Mouse (Mus musculus) hematopoietic stem cell, adult 5-6 weeks (primary cell): ENCODE measurements around the gene Cenpx. TPM values are rescaled to one million over a fixed set of nuclear protein-coding genes. Genes with fewer than 3 reads are reported as not detected.

Experiments
- ATAC-seq, 2 experiments: fragments of 125-278 bp in 1 of 2; replicated peaks in 1 of 2; 2 replicates each; pipeline ENCODE4 v1.8.0; 2016 to 2017; ENCODE audit warnings: inconsistent platforms in 2 of 2, mild to moderate bottlenecking in 2 of 2, moderate number of reproducible peaks in 2 of 2, low read depth in 1 of 2, moderate TSS enrichment in 1 of 2; ENCODE audit not compliant: low FRiP score in 2 of 2, poor library complexity in 2 of 2, severe bottlenecking in 2 of 2, insufficient read depth in 1 of 2, low TSS enrichment in 1 of 2
- total RNA-seq: library from RNA; stranded (forward); fragments of 172-1452, 232-1000 nt; gene quantifications from 2 replicates; pipeline ENCODE4 v1.2.3, GENCODE M21; 2017

Cenpx gene
- total RNA-seq, 1 experiment from 2014 or later = 58.2 TPM

DNA sequence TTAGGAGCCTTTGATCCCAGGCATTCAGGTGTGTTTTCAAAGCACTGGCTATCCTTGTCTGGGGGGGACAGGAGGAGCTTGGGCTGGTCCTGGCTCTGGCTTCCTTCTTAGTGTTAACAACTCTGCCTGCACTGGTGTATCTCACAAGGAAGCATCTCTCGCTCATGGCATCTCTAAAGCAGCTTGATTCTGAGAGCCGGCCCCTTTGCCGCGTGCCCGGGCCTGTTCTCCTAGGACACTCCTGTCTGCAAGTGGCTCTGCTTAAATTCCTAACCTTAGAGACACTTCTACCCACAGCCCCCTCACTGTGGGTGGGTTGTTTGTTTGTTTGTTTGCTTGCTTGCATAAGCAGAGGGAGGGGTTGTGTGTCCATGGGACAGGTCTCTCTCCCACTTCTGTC is 5.6 kb downstream of the Cenpx start:
- ATAC-seq = no peak

DNA sequence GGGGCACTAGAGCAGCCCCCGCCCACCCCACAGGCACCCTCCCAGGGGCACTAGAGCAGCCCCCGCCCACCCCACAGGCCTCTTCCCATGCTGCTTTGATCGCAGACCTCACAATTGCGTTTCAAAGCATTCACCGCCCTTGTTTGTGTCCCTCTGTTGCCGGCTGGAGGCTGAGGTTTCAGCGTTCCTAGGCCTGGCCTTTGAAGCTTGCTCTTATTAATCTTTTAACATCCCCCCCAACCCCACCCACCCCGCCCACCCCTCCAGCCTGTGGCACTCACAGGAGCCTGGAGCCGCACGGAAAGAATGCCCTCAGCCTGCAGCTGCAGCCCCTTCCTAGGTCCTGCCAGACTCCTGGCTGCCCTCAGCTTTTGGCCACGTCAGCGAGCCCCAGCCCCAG is 6.3 kb downstream of the Cenpx start:
- ATAC-seq = no peak

DNA sequence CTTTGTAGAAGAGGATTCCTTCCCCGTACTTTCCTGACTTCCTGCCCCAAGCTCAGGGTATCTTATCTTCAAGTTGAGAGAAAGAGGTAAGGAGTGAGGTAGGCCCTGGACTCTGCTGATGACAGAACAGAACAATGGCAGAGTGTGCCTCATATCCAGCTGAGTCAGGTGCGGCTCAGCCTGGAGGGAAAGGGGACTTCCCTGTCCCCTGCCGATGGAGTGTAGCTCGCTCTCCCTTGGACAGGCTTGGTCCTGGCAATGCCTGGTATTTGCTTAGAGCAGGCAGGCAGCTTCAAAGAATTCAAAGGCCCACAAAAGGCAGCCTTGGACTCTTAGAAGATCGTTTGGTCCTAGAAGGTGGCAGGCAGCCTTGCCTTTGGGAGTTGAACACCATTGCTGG is 7.4 kb downstream of the Cenpx start:
- no peak for ATAC-seq

DNA sequence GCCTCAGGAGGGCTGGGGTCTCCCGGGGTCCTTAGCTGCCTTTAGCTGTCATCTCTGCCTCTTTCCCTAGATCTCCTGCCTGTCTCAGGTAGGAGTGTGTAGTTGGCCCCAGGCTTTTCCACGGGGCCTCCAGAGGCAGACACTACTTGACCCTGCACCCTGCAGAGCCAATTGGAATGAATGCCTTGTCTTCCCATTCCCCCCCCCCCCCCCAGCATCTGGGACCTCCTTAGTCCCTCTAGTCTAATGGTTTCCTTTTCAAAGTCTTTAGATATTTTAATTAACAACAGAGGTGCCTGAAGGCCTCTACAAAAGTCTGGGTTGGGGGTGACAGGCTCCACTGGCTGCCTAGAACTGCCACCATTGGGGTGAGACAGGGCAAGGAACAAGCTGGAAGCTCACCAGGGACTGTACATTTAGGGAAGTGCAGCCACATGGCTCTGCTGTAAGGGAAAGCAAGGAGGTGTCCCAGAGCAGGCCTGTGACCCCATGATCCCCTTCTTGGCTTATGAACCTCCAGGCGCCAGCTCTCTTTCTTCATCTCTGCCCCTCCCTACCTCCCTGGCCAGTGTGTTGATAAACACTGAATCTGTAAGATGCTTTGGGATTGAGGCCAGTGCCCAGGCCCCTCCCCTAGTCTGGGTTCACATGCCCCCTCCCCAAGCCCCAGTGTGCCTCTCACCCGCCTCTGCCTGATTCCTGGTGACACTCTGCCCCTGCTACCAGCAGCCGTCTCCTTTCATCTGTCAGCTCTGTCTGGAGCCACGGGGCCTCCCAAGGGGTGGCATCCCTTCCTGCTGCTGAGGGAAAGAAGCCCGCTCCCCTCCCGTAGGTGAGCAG is 8.8 kb downstream of the Cenpx start:
- ATAC-seq = no peak

DNA sequence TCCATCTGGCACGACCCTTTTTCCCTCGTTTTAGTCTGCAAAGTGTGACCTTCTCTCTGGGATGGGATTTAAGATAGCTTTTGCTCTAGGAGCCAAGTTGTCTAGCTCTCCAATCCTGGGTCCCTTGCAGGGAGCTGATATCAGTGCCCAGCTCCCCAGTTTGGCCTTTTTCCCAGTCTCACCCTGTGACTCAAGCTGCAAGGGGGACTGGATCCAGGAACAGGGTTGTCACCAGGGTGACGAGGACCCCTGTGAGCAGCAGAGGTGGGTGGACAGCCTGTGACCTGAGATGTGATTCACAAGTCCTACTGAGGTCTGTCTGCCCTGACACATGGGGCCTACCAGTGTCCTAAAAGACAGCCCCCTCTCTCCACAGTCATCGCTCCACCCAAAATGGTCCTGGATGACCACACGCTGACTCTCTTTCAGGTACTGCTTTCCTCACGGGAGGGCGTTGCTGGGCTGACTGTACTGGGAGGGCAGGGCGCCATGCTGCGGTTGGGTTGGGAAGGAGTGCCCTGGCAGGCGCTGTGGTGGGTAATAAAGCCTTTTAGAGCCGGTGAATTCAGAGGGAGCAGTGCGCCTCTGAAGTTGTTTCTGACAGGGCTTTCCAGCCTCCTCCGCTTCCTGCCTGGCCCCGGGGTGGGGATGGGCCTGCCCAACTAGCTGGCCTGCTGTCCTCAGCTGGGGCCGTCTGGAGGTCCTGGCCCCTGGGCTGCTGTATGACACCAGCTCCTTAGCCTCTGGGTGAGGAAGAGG is 9.7 kb downstream of the Cenpx start:
- ATAC-seq = no peak

DNA sequence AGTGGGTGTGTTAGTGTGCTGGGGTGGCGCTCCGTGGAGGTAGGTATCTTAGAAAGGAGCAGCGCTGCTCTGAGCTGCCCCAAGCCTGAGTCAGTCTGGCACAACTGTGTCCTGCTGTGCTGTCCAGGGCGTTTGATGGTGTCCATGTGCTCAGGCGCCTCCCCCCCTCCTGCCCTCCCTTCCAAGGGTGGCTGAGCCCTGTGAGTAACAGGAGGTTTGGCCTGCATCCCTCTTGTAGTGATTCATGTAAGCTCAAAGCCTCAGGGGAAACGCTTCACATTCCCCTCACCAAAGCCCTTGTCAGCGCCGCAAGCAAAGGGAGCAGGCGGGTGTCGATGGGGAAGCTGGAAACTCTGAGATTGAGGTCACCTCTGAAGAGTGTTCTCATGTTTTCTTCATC is 15.8 kb downstream of the Cenpx start:
- ATAC-seq = no peak

DNA sequence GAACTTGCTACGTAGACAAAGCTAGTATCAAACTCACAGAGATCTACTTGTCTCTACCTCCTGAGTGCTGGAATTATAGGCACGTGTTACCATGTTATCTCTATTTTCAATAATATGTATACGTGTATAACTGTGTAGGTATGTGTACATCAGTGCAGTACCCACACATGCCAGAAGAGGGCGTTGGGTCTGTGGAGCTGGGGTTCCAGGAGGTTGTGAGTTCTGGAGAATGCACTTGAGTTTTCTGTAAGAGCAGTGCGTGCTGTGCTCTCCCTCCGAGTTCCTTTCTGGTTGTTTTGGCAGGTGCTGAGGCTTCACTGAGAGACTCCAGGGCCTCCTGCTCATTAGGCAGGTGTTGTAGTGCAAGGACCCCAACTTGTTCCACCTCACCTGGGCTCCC is 17.0 kb downstream of the Cenpx start:
- no peak for ATAC-seq

DNA sequence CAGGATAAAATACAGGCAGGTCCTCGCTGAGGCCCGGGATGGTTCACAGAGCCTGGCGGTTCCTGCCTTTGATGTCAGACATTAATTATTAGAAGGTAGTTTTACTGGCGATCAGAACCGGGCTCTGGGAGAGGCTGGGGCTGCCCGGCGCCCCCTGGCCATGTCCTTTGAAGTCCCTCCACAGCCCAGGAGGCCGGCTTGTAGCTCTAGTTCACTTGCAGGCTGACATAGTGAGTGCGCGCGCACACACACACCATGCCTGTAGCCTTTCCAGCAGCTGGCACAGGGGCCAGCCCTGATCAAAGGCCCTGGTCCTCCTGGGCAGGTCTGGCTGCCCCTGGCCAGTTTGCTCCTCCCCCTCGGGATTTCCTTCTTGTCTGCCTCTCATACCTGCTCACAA is 17.9 kb downstream of the Cenpx start:
- no peak for ATAC-seq

DNA sequence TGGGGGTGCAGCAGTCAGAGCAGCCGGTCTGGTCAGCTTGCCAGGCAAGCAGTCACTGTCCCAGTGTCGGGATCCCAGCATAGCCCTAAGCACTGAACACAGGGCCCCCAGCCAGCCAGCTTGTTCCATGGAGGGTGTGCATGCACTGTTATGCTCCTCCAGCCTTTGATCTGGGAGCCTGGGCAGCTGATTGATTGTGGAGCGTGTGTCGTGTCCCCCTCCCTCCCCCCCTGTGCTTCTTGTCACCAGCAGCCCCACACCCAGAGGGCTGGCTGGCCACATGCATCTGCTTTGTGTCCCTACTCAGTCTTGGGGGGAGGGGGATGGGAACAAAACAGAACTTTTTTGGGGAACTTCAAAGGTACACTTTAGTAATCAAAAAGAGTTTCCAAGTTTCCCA is 18.4 kb downstream of the Cenpx start:
- ATAC-seq = no peak

DNA sequence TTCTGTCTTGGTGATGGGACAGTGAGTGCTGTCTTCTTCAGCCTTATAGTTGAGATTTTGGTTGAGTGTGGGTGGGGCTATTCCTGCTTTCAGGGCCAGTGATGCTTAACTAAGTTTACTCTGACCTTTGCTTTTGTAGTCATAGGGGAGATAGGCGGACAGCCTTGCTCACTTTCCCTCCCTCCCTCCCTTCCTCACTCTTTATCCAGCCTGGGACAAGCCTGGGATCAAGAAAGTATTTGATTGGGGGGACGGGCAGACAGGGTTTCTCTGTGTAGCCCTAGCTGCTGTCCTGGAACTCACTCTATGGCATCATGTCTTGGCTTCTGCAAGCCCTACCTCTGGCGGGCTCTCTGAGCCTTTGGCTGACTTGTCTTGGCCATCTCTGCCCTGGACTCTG is 20.1 kb downstream of the Cenpx start:
- ATAC-seq = no peak

DNA sequence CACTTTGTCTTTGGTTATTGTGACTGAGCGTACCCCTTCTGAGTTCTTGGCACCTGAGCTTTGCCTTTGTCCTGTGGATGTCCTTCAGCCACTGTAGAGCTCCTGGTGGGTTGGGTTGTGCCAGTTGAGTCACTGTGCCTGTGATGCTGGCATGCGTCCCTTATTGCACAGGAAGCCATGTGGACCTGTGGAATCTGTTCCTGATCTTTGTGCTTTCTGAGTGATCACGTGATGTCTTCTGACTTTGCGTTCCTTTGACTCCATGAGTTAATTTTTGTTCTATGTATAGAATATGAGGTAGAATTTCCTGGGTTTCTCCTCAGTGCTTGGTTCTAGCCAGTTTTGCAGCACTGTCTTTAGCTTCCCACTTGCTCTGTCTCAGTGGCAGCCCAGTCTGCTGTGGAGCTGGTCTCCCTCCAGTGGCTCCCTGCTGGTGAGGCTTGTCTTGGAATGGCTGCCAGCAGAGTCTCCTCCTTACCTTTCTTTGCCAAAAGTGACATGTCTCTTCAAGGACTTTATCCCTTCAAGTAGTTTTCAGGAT is 21.0 kb downstream of the Cenpx start:
- ATAC-seq = no peak

DNA sequence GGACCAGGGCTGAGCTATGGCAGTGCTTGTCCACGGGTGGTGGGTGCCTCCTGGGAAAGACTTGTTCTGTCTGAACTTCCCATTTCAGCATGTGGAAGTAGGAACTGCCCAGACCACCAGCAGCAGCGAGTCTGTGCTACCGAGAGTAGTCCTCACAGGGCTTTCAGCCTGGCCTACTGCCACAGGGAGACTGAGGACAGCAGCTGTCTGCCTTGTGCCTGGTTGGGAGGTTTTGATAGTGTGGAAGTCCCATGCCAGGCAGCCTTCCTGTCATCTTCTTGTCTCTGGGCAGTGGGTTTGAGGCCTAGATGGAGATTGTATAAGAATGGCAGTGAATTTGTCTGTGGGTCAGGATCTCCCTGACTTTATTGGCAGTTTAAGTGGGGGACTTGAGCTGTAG is 24.2 kb downstream of the Cenpx start:
- ATAC-seq = no peak

DNA sequence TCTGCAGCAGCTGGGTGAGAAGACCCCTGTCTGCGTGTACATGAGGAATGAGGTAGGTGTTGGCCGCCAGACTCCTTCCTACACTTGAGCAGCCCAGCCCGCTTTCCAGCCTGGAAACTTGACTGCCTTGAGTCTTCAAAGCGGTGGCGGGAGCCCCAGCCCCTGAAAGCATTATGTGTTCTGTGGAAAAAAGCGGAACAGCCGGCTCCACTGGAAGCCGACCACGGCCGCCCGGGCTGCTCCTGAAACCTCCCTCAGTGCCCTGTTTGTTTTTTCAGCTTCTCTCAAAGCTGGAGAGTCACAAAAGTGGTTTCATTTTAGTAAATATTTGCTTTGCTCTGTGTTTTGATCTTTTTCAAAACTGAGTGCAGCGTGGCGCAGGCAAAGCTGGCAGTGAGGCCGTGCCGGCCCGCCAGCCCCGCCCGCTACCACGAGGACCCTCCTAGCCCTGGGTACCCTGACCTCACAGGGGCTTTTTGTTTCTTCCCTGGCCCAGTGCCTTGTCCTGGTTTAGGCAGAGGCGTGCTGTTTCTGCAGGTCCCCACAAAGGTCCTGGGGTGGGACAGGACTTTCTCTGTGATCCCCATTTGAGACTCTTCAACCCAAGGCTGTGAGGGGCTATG is 26.8 kb downstream of the Cenpx start:
- no peak for ATAC-seq

DNA sequence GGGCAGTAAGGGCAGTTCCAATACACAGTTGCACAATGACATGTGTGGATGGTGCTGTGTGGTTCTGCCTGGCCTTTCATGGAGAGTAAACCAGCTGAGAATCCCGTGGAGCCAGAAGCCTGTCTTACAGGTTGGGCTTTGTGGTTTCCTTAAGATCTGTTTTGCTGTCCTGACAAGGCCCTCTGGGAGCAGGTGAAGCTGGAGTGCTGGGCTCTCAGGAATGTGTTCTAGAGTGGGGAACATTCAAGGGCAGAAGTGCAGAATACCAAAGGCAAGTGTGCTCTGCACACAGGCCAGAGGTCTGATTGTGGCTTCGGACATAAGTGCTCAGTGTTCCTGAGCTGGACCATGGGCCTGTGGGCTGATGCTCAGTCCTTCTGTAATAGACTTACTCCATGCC is 28.9 kb downstream of the Cenpx start:
- no peak for ATAC-seq

DNA sequence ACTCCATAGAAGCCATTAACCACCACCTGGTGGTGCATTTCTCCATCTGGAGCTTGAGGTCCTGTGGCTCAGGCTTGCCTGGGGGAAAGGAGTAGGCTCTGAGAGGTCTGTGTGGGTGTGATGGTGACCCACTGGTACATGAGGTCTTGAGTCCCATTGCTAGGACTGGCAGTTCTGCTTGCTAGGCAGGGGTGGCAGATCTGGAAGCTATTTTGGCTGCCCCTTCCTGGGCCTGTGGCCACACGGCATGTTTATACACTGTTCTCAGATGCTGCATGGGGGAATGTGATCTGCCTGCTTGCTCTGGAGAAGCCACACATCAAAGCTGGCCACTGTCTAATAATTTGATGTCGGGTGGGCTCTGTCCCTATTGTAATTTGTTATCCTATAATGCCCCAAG is 29.5 kb downstream of the Cenpx start:
- ATAC-seq = no peak

DNA sequence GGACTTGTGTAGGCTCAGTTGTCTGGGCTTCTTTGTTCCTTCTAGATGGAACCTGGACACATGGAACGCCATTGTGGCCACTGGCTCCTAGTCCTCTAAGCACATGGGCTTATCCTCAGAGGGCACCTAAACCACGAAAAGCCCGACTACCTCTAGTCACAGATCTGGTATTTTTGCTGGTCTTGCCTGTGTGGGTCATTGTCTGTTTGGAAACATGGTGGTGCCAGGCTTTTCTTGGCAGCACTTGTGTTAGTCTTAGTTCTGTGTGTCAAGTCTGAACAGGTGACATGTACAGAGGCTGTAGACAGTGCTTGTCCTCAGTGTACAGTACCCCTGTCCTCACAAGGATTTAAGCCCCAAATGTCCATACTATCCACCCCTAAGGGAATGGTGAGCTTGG is 30.0 kb downstream of the Cenpx start:
- ATAC-seq = no peak

DNA sequence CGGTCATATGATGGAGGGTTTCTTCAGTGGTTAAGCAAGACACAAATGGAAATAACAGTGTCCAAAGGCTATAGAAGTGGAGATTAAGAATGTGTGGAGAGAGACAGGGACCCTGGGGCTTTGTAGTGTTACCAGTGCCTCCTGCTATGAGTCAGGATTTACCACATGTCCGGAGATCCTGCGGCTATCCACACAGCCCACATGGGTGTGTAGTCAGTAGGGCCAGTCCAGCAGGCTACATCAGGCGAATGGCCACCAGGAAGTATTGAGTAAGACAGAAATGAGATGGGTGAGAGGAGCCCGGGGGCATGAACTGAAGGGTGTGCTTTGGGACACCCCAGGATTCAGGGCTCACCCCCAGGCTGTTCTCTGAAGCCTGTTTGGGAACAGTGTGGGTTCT is 30.9 kb downstream of the Cenpx start:
- ATAC-seq = no peak

DNA sequence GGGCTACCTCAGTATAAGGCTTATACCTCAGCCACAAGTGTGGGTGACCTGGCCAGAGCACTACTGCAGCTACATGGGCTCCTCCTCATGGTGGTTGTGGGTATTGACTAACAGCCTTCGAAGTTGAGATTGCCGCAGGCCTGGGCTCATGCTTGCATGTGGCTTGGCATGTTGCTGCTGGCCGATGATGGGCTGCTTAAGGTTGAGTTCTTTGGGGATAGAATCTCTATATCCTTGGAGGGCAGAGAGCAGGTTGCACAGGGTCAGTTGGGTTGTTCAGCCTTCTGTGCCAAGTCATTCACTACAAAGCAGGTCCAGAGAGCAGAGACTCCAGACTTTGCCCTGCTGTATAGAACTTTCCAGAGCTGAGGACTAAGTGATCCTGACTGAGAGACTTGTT is 33.6 kb downstream of the Cenpx start:
- peak; percentile 49 to 76; a peak in 2 of 4 replicates for ATAC-seq
